Mouse (Mus musculus): ENCODE measurements around the gene Kdm2b. TPM values are rescaled to one million over a fixed set of nuclear protein-coding genes. Genes with fewer than 3 reads are reported as not detected.
A peak's percentile ranks its signal among the peaks of the same experiment; 100 is the strongest.

The Kdm2b gene
- polyA plus RNA-seq, 1 experiment from 2014 or later, result 67.2 TPM

DNA sequence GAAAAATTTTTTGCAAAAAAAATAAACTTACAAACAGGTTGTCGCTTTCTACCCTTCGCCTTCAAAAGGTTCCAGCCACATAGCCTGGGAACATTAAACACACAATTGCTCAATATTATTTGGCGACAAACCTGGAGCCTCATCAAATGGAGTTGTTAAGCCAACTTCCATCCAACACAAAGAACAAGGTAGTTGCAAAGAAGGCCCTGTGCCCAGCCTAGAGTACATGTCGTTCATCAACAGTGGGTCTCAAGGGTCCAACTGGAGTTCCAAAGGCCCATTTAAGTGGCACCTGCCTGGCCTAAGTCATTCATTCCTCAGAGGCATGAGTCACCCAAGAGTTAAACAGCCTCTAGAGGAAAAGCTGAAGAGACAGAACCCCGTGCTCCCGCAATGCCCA is 52.6 kb downstream of the Kdm2b start:
- H3K36me3 ChIP-seq (ENCODE audit: control insufficient read depth, insufficient read depth, low read length), result no peaks in the 10 kb centered on the region
- no peaks in the 10 kb centered on the region for H3K9me3 ChIP-seq (ENCODE audit: control insufficient read depth, low read length)
- no peak overlapping the region for H3K4me2 ChIP-seq (ENCODE audit: low read depth, severe bottlenecking)
- no peak for DNase-seq (ENCODE audit: low spot score)
- H3K4me3 ChIP-seq (ENCODE audit: low read depth, low read length), result no peak overlapping the region
- no peak overlapping the region for H3K27ac ChIP-seq (replicated peaks; ENCODE audit: low read depth, low read length)
- H3K27me3 ChIP-seq (ENCODE audit: control insufficient read depth, insufficient read depth, low read length), result no peaks in the 10 kb centered on the region
- H3K9ac ChIP-seq (ENCODE audit: low read length), result no peak overlapping the region
- 90% methylated on average over 6 of the region's 6 CpGs for WGBS
- no peak for ATAC-seq (ENCODE audit: insufficient number of reproducible peaks, low FRiP score, low TSS enrichment, low read depth)
- no peaks in the 10 kb centered on the region for H3K4me1 ChIP-seq (ENCODE audit: control insufficient read depth, insufficient read depth, low read length)

DNA sequence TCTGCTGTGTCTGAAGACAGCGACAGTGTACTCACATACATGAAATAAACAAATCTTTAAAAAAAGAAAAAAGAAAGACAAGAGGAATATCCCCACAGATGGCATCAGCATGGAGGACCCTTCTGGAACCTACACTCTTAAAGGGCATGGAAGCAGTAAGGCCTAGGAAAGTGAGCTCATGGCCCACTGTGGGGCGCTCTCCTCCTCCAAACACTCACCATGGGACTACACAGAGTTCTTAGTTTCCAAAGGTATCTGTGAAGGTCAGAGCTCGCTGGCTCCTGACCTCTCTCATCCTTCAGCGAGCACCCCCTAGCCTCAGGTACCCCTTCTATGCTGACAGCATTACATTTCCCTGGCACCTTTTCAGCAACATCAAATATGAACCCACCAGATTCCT is 53.8 kb downstream of the Kdm2b start:
- Histone ChIP-seq H3K4me2 (ENCODE audit: low read depth, severe bottlenecking) (no peak overlapping the region), H3K4me1 (ENCODE audit: control insufficient read depth, insufficient read depth, low read length) (no peaks in the 10 kb centered on the region), H3K9ac (ENCODE audit: low read length) (no peak overlapping the region), H3K4me3 (ENCODE audit: low read depth, low read length) (no peak overlapping the region), H3K9me3 (ENCODE audit: control insufficient read depth, low read length) (no peaks in the 10 kb centered on the region), H3K27ac (replicated peaks; ENCODE audit: low read depth, low read length) (no peak overlapping the region), H3K36me3 (ENCODE audit: control insufficient read depth, insufficient read depth, low read length) (no peaks in the 10 kb centered on the region), H3K27me3 (ENCODE audit: control insufficient read depth, insufficient read depth, low read length) (no peaks in the 10 kb centered on the region)
- 83% methylated on average over 4 of the region's 4 CpGs for WGBS
- no peak for DNase-seq (ENCODE audit: low spot score)
- no peak for ATAC-seq (ENCODE audit: insufficient number of reproducible peaks, low FRiP score, low TSS enrichment, low read depth)

DNA sequence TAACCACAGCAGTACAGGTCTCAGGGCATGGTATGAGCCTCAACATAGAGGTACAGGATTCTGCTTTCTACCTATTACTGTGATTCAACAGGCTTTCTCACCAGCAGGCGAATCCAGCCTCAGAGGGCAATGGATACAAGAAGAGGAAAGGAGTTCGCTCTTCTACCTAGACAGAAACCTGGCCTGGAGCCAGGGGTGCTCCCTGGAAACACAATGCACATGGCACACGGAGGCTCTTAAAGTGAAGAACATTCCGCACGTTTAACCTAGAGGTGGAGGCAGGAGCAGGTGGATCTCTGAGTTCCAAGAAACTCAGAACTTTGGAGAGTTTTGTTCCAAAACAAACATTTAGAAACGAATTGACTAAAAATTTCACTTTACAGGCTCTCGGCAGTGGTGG is 58.6 kb downstream of the Kdm2b start:
- WGBS, result 96% methylated on average over 7 of the region's 7 CpGs
- no peak for DNase-seq (ENCODE audit: low spot score)

DNA sequence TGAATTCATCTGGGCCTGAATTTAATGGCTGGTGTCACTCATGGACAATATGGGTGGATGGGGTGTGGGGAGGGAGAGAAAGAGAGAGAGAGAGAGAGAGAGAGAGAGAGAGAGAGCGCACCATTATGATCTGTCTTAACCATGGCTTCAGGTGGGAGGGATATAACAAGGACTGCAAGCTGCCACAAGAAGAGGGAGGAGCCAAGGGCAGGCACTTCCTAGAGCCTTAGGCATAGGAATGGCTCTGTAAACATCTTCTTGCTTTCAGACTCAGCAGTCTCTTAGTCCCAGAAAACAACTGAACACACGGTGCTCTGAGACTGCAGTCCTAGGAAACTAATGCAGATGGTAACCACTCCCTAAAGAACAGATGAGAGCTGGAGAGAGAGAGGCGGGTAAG is 61.3 kb downstream of the Kdm2b start:
- H3K27me3 ChIP-seq (ENCODE audit: control insufficient read depth, insufficient read depth, low read length), result no peaks in the 10 kb centered on the region
- 75% methylated on average over 3 of the region's 3 CpGs for WGBS
- no peaks in the 10 kb centered on the region for H3K9me3 ChIP-seq (ENCODE audit: control insufficient read depth, low read length)
- no peak overlapping the region for H3K4me3 ChIP-seq (ENCODE audit: low read depth, low read length)
- no peak for DNase-seq (ENCODE audit: low spot score)
- H3K27ac ChIP-seq (replicated peaks; ENCODE audit: low read depth, low read length), result no peak overlapping the region
- H3K4me1 ChIP-seq (ENCODE audit: control insufficient read depth, insufficient read depth, low read length), result no peaks in the 10 kb centered on the region
- ATAC-seq (ENCODE audit: insufficient number of reproducible peaks, low FRiP score, low TSS enrichment, low read depth), result no peak
- H3K4me2 ChIP-seq (ENCODE audit: low read depth, severe bottlenecking), result no peak overlapping the region
- H3K36me3 ChIP-seq (ENCODE audit: control insufficient read depth, insufficient read depth, low read length), result no peaks in the 10 kb centered on the region
- no peak overlapping the region for H3K9ac ChIP-seq (ENCODE audit: low read length)

More for the DNA sequence above, 58.6 kb downstream of the Kdm2b start:
- Histone ChIP-seq H3K36me3 (ENCODE audit: control insufficient read depth, insufficient read depth, low read length) (no peaks in the 10 kb centered on the region), H3K4me3 (ENCODE audit: low read depth, low read length) (no peak overlapping the region), H3K9ac (ENCODE audit: low read length) (no peak overlapping the region), H3K4me1 (ENCODE audit: control insufficient read depth, insufficient read depth, low read length) (no peaks in the 10 kb centered on the region), H3K27ac (replicated peaks; ENCODE audit: low read depth, low read length) (no peak overlapping the region), H3K4me2 (ENCODE audit: low read depth, severe bottlenecking) (no peak overlapping the region), H3K9me3 (ENCODE audit: control insufficient read depth, low read length) (no peaks in the 10 kb centered on the region), H3K27me3 (ENCODE audit: control insufficient read depth, insufficient read depth, low read length) (no peaks in the 10 kb centered on the region)
- no peak for ATAC-seq (ENCODE audit: insufficient number of reproducible peaks, low FRiP score, low TSS enrichment, low read depth)

DNA sequence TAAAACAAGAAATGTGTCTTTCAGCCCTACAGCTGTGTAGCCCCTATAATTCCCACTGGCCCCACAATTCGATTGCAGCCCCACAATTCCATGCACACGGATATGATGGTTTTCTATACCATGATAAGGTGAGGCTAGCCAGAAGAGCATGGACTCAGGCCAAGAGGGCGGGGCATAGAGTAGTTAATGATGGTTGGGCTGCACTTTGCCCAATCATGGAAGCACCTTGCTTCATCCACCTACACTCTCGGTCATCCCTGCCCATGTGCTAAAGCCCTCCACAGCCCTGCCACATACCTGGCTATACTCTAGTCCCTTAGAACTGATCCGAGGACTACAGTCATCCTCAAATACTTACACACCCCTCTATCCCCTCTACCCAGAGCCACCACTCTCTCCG is 61.9 kb downstream of the Kdm2b start:
- 82% methylated on average over 6 of the region's 6 CpGs for WGBS
- Histone ChIP-seq H3K36me3 (ENCODE audit: control insufficient read depth, insufficient read depth, low read length) (no peaks in the 10 kb centered on the region), H3K27ac (replicated peaks; ENCODE audit: low read depth, low read length) (no peak overlapping the region), H3K9ac (ENCODE audit: low read length) (no peak overlapping the region), H3K4me3 (ENCODE audit: low read depth, low read length) (no peak overlapping the region), H3K27me3 (ENCODE audit: control insufficient read depth, insufficient read depth, low read length) (no peaks in the 10 kb centered on the region), H3K4me2 (ENCODE audit: low read depth, severe bottlenecking) (no peak overlapping the region), H3K4me1 (ENCODE audit: control insufficient read depth, insufficient read depth, low read length) (no peaks in the 10 kb centered on the region), H3K9me3 (ENCODE audit: control insufficient read depth, low read length) (no peaks in the 10 kb centered on the region)
- ATAC-seq (ENCODE audit: insufficient number of reproducible peaks, low FRiP score, low TSS enrichment, low read depth), result no peak
- DNase-seq (ENCODE audit: low spot score), result no peak

DNA sequence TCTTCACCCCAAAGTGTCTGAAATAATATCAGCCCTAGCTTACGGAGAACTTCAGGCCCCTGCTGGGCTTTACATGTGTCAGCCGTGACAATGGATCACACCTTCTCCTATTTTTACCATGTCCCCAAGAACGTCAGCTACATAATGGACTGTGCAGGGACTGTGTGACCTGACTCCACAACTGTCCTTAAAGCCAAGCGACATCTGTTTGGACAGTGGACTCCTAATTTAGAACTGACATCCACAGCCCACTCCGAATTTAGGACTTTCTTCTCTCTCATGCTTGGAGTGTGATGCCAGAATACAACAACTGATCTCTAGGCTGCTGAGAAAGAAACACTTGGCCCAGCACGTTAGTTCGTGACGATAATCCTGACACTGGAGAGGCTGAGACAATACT is 62.5 kb downstream of the Kdm2b start:
- no peak for ATAC-seq (ENCODE audit: insufficient number of reproducible peaks, low FRiP score, low TSS enrichment, low read depth)
- Histone ChIP-seq H3K9ac (ENCODE audit: low read length) (no peak overlapping the region), H3K4me3 (ENCODE audit: low read depth, low read length) (no peak overlapping the region), H3K27ac (replicated peaks; ENCODE audit: low read depth, low read length) (no peak overlapping the region), H3K36me3 (ENCODE audit: control insufficient read depth, insufficient read depth, low read length) (no peaks in the 10 kb centered on the region), H3K4me1 (ENCODE audit: control insufficient read depth, insufficient read depth, low read length) (no peaks in the 10 kb centered on the region), H3K27me3 (ENCODE audit: control insufficient read depth, insufficient read depth, low read length) (no peaks in the 10 kb centered on the region), H3K9me3 (ENCODE audit: control insufficient read depth, low read length) (no peaks in the 10 kb centered on the region), H3K4me2 (ENCODE audit: low read depth, severe bottlenecking) (no peak overlapping the region)
- no peak for DNase-seq (ENCODE audit: low spot score)
- 86% methylated on average over 8 of the region's 8 CpGs for WGBS

DNA sequence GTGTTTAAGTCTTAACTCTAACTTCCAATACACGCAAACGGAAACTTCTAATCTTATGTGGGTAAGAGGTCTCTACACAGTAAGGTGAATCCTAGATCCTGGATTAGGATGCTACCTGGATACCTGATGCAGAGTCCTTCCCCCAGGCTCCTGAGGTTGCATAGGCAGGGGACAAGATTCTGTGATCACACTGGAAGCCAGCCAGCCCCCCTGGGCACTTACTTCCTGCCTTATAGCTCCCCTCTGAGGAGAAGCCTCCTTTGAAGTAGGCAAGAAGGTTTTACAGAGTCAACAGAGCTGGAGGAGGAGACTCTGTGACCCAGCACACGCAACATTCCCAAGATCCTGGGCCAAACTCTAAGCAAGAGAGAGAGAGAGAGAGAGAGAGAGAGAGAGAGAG is 63.3 kb downstream of the Kdm2b start:
- no peak for DNase-seq (ENCODE audit: low spot score)
- no peaks in the 10 kb centered on the region for H3K36me3 ChIP-seq (ENCODE audit: control insufficient read depth, insufficient read depth, low read length)
- WGBS, result 59% methylated on average over 3 of the region's 3 CpGs

DNA sequence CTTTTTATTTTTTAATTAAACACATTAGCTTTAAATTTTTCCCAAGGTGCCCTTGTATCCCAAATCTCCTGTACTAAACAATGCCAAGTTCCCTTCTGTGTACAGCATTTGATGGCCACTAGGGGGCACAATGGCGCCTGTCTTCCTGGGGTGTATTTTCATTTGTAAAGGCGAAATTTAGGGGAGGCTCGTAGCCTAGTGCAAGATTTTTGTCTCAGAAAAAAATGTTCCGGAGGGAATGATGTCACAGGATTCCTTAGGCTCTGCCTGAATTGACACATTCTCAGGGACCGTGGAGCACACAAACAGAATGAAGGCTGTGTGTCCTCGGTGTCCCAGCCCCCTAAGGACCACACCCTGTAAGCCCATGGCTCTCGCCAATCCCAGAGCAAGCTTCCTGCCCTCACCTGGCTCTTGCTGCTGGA is 64.1 kb downstream of the Kdm2b start:
- no peaks in the 10 kb centered on the region for H3K9me3 ChIP-seq (ENCODE audit: control insufficient read depth, low read length)
- 45% methylated on average over 7 of the region's 7 CpGs for WGBS

More for the DNA sequence above, 63.3 kb downstream of the Kdm2b start:
- Histone ChIP-seq H3K4me1 (ENCODE audit: control insufficient read depth, insufficient read depth, low read length) (no peaks in the 10 kb centered on the region), H3K4me2 (ENCODE audit: low read depth, severe bottlenecking) (no peak overlapping the region), H3K9me3 (ENCODE audit: control insufficient read depth, low read length) (no peaks in the 10 kb centered on the region), H3K27me3 (ENCODE audit: control insufficient read depth, insufficient read depth, low read length) (no peaks in the 10 kb centered on the region), H3K27ac (replicated peaks; ENCODE audit: low read depth, low read length) (no peak overlapping the region), H3K4me3 (ENCODE audit: low read depth, low read length) (no peak overlapping the region), H3K9ac (ENCODE audit: low read length) (no peak overlapping the region)
- ATAC-seq (ENCODE audit: insufficient number of reproducible peaks, low FRiP score, low TSS enrichment, low read depth), result no peak

DNA sequence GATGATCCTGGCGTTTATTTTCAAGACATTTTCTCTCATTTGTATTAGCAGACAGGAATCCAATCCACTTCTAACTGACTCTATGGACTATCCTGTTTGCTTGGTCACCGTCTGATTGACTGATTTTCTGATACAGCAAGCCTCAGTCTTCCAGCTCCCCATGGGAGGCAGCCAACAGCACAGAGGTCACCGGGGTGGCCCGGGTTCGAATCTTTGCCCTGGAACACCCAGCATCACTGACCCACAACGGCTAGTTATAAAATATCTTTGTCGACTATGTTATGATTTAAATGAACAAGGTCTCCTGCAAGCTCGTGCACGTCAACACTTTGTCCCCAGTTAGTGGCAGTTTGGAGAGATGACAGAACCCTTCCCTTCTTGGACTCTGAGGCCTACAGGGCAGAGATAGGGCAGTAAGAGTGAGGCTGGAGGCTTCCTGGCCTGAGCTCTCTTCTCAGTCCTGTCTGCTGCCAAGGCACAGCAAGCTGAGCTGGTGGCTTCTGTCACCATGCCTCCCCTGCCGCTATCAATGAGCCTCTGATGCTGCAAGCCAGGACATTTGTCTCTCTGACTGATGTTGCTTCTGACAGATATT is 65.7 kb downstream of the Kdm2b start:
- Histone ChIP-seq H3K27ac (replicated peaks; ENCODE audit: low read depth, low read length) (no peak overlapping the region), H3K4me2 (ENCODE audit: low read depth, severe bottlenecking) (no peak overlapping the region), H3K9ac (ENCODE audit: low read length) (no peak overlapping the region), H3K9me3 (ENCODE audit: control insufficient read depth, low read length) (no peaks in the 10 kb centered on the region), H3K4me1 (ENCODE audit: control insufficient read depth, insufficient read depth, low read length) (peaks cover 2% of the 10 kb centered on the region; the same call in 1 of the 2 replicates), H3K4me3 (ENCODE audit: low read depth, low read length) (no peak overlapping the region), H3K36me3 (ENCODE audit: control insufficient read depth, insufficient read depth, low read length) (no peaks in the 10 kb centered on the region), H3K27me3 (ENCODE audit: control insufficient read depth, insufficient read depth, low read length) (no peaks in the 10 kb centered on the region)
- DNase-seq (ENCODE audit: low spot score), result no peak
- ATAC-seq (ENCODE audit: insufficient number of reproducible peaks, low FRiP score, low TSS enrichment, low read depth), result no peak
- 93% methylated on average over 10 of the region's 10 CpGs for WGBS

More for the DNA sequence above, 64.1 kb downstream of the Kdm2b start:
- Histone ChIP-seq H3K27me3 (ENCODE audit: control insufficient read depth, insufficient read depth, low read length) (no peaks in the 10 kb centered on the region), H3K4me3 (ENCODE audit: low read depth, low read length) (no peak overlapping the region), H3K36me3 (ENCODE audit: control insufficient read depth, insufficient read depth, low read length) (no peaks in the 10 kb centered on the region), H3K9ac (ENCODE audit: low read length) (no peak overlapping the region), H3K4me2 (ENCODE audit: low read depth, severe bottlenecking) (no peak overlapping the region), H3K27ac (replicated peaks; ENCODE audit: low read depth, low read length) (no peak overlapping the region; the same call in 1 of the 2 replicates), H3K4me1 (ENCODE audit: control insufficient read depth, insufficient read depth, low read length) (peaks cover 2% of the 10 kb centered on the region; the same call in 1 of the 2 replicates)
- ATAC-seq (ENCODE audit: insufficient number of reproducible peaks, low FRiP score, low TSS enrichment, low read depth), result no peak
- DNase-seq (ENCODE audit: low spot score), result peak; percentile 80

Data from limb, embryonic 11.5 days (tissue).